Mouse (Mus musculus) spleen, adult 2 months (tissue): ENCODE results near the gene Gjb5.

Experiments used
- CTCF ChIP-seq: fragments of 200-500 bp; IDR thresholded peaks from 2 replicates; pipeline ENCODE4 v1.5.1; 2011; ENCODE audit warnings: mild to moderate bottlenecking, inconsistent platforms; ENCODE audit not compliant: insufficient read depth, insufficient read length, insufficient replicate concordance; ENCODE audit errors: extremely low read depth
- POLR2A ChIP-seq: fragments of 200-500 bp; IDR thresholded peaks from 2 replicates; pipeline ENCODE4 v1.6.1; 2011; ENCODE audit warnings: low read depth, low read length, inconsistent platforms

DNA sequence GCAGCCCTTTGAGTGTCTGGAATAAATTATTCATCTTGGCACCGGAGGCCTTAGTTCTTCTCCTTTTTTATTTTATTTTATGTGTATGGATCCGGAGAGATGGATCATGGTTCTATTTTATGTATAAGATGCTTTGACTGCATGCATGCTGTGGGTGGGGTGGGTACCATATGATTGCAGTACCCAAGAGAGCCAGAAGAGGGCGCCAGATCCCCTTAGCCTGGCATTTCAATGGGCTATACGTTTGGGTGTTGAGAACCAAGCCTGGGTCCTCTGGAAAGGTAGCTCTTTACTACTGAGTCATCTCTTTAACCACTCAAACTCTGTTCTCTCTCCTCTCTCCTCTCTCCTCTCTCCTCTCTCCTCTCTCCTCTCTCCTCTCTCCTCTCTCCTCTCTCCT, 19.4 kb upstream of the Gjb5 start:
- TF ChIP-seq CTCF: peak; percentile 21; the same call in 1 of the 2 replicates
- TF ChIP-seq POLR2A: no peak
